Mouse (Mus musculus): ENCODE results near the gene Apoh. TPM values are rescaled to one million over a fixed set of nuclear protein-coding genes. Genes with fewer than 3 reads are reported as not detected.

Gene Apoh
- polyA plus RNA-seq, 1 experiment = 0.82 TPM

GRCm38 (mm10) chr11:108317878-108318277, 25.3 kb upstream of the Apoh start:
- DNase-seq = no peak
- no peak overlapping the region for H3K27ac ChIP-seq (ENCODE audit: insufficient read depth, low read length)
- no peak overlapping the region for H3K4me3 ChIP-seq (replicated peaks; ENCODE audit: insufficient read depth, low read depth, low read length)
- TF ChIP-seq CTCF (IDR thresholded peaks at IDR 0.05; ENCODE audit: borderline replicate concordance, insufficient read depth, low read depth, low read length) = no peak
- TF ChIP-seq POLR2A (IDR thresholded peaks at IDR 0.05; ENCODE audit: borderline replicate concordance, insufficient read depth, low read length) = no peak
- WGBS = 71% methylated on average over 6 of the region's 6 CpGs
- H3K4me1 ChIP-seq (ENCODE audit: control insufficient read depth, insufficient read depth, low read length) = no peaks in the 10 kb centered on the region
- H3K27me3 ChIP-seq (ENCODE audit: control insufficient read depth, insufficient read depth, low read length) = no peaks in the 10 kb centered on the region

- Histone ChIP-seq H3K27me3 (ENCODE audit: control insufficient read depth, insufficient read depth, low read length) (no peaks in the 10 kb centered on the region), H3K27ac (ENCODE audit: insufficient read depth, low read length) (no peak overlapping the region), H3K4me3 (replicated peaks; ENCODE audit: insufficient read depth, low read depth, low read length) (no peak overlapping the region), H3K4me1 (ENCODE audit: control insufficient read depth, insufficient read depth, low read length) (no peaks in the 10 kb centered on the region)
- no peak for TF ChIP-seq POLR2A (IDR thresholded peaks at IDR 0.05; ENCODE audit: borderline replicate concordance, insufficient read depth, low read length)
- no peak for TF ChIP-seq CTCF (IDR thresholded peaks at IDR 0.05; ENCODE audit: borderline replicate concordance, insufficient read depth, low read depth, low read length)
- WGBS = 89% methylated on average over 11 of the region's 11 CpGs
- no peak for DNase-seq
Measured at GRCm38 (mm10) chr11:108319162-108319561, 24.0 kb upstream of the Apoh start.

DNA sequence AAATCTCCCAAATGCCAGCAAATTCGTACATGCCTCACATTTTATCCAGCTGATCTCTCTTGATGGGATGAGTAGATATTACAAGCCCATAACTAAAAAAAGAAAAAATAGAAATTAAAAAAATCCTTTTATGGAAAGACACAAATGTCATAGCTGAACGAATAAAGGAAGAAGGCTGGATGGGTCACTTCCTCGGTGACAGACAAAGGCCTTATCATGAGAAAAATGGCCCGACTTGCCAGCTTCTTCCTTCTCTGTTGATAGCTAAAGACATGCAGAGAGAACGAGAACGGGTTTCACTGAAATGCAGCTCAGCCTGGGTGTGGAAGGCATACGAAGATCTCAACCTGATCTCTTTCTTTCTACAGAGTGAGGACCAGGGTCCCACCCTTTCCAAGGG, 22.6 kb upstream of the Apoh start:
- DNase-seq = no peak
- no peak overlapping the region for H3K27ac ChIP-seq (ENCODE audit: insufficient read depth, low read length)
- 88% methylated on average over 7 of the region's 7 CpGs for WGBS
- no peaks in the 10 kb centered on the region for H3K4me1 ChIP-seq (ENCODE audit: control insufficient read depth, insufficient read depth, low read length)
- no peak overlapping the region for H3K4me3 ChIP-seq (replicated peaks; ENCODE audit: insufficient read depth, low read depth, low read length)
- no peaks in the 10 kb centered on the region for H3K27me3 ChIP-seq (ENCODE audit: control insufficient read depth, insufficient read depth, low read length)
- TF ChIP-seq POLR2A (IDR thresholded peaks at IDR 0.05; ENCODE audit: borderline replicate concordance, insufficient read depth, low read length) = no peak
- TF ChIP-seq CTCF (IDR thresholded peaks at IDR 0.05; ENCODE audit: borderline replicate concordance, insufficient read depth, low read depth, low read length) = no peak

- no peaks in the 10 kb centered on the region for H3K27me3 ChIP-seq (ENCODE audit: control insufficient read depth, insufficient read depth, low read length)
Measured at GRCm38 (mm10) chr11:108322156-108322555, 21.0 kb upstream of the Apoh start.

GRCm38 (mm10) chr11:108325943-108326342, 17.2 kb upstream of the Apoh start:
- no peak for TF ChIP-seq CTCF (IDR thresholded peaks at IDR 0.05; ENCODE audit: borderline replicate concordance, insufficient read depth, low read depth, low read length)
- WGBS = 89% methylated on average over 8 of the region's 8 CpGs
- DNase-seq = no peak
- Histone ChIP-seq H3K4me3 (replicated peaks; ENCODE audit: insufficient read depth, low read depth, low read length) (no peak overlapping the region), H3K4me1 (ENCODE audit: control insufficient read depth, insufficient read depth, low read length) (no peaks in the 10 kb centered on the region), H3K27ac (ENCODE audit: insufficient read depth, low read length) (no peak overlapping the region), H3K27me3 (ENCODE audit: control insufficient read depth, insufficient read depth, low read length) (no peaks in the 10 kb centered on the region)

More at GRCm38 (mm10) chr11:108322156-108322555, 21.0 kb upstream of the Apoh start:
- no peak for DNase-seq
- 95% methylated on average over 2 of the region's 2 CpGs for WGBS
- Histone ChIP-seq H3K4me1 (ENCODE audit: control insufficient read depth, insufficient read depth, low read length) (no peaks in the 10 kb centered on the region), H3K4me3 (replicated peaks; ENCODE audit: insufficient read depth, low read depth, low read length) (no peak overlapping the region), H3K27ac (ENCODE audit: insufficient read depth, low read length) (no peak overlapping the region)
- TF ChIP-seq CTCF (IDR thresholded peaks at IDR 0.05; ENCODE audit: borderline replicate concordance, insufficient read depth, low read depth, low read length) (no peak), POLR2A (IDR thresholded peaks at IDR 0.05; ENCODE audit: borderline replicate concordance, insufficient read depth, low read length) (no peak)

DNA sequence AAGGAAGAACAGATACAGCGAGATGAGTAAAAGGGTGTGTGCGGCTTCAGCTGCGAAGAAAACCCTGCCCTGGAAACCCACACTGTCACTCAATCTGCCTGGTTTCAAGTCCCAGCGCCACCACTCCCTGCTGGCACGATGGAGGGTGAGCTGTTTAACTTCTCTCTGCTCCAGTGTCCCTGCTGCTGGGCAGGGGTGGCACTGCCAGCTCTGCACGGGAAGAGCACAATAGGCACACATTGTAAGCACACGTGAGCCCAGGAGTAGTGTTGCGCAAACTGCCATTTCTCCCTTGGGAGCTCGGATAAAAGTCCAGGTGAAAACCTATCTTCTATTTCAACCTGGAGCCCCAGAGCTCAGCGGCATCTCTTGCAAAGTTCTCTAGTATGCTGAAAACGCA, 12.3 kb upstream of the Apoh start:
- 74% methylated on average over 11 of the region's 11 CpGs for WGBS
- H3K4me1 ChIP-seq (ENCODE audit: control insufficient read depth, insufficient read depth, low read length) = no peaks in the 10 kb centered on the region
- H3K27me3 ChIP-seq (ENCODE audit: control insufficient read depth, insufficient read depth, low read length) = no peaks in the 10 kb centered on the region
- H3K4me3 ChIP-seq (replicated peaks; ENCODE audit: insufficient read depth, low read depth, low read length) = no peak overlapping the region
- no peak for DNase-seq
- TF ChIP-seq POLR2A (IDR thresholded peaks at IDR 0.05; ENCODE audit: borderline replicate concordance, insufficient read depth, low read length) (no peak), CTCF (IDR thresholded peaks at IDR 0.05; ENCODE audit: borderline replicate concordance, insufficient read depth, low read depth, low read length) (no peak)
- no peak overlapping the region for H3K27ac ChIP-seq (ENCODE audit: insufficient read depth, low read length)

DNA sequence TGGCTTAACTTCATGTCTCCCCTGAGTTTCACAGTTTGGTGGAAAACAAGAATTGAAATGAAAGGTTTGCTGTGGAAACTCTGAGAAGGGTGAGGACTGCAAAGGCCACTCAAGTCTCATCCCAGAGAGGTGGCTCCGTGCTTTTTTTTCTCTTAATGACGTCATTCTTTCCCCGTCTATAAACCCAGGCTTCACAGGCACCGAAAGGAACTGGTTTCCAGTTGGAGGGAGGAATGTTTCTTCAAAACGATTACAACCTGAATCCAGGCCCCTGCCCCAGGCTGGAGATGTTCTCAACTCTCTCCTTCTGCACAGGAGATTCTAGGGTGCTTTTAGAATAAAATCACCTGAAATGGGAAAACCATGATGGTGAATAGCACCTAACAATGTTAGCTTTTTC, 10.1 kb upstream of the Apoh start:
- no peak overlapping the region for H3K27ac ChIP-seq (ENCODE audit: insufficient read depth, low read length)
- H3K4me1 ChIP-seq (ENCODE audit: control insufficient read depth, insufficient read depth, low read length) = no peaks in the 10 kb centered on the region
- H3K4me3 ChIP-seq (replicated peaks; ENCODE audit: insufficient read depth, low read depth, low read length) = no peak overlapping the region
- 70% methylated on average over 5 of the region's 5 CpGs for WGBS
- TF ChIP-seq CTCF (IDR thresholded peaks at IDR 0.05; ENCODE audit: borderline replicate concordance, insufficient read depth, low read depth, low read length) (no peak), POLR2A (IDR thresholded peaks at IDR 0.05; ENCODE audit: borderline replicate concordance, insufficient read depth, low read length) (no peak)
- no peak for DNase-seq
- H3K27me3 ChIP-seq (ENCODE audit: control insufficient read depth, insufficient read depth, low read length) = no peaks in the 10 kb centered on the region

GRCm38 (mm10) chr11:108333583-108334379, 9.4 kb upstream of the Apoh start:
- Histone ChIP-seq H3K27ac (ENCODE audit: insufficient read depth, low read length) (no peak overlapping the region), H3K4me1 (ENCODE audit: control insufficient read depth, insufficient read depth, low read length) (no peaks in the 10 kb centered on the region), H3K27me3 (ENCODE audit: control insufficient read depth, insufficient read depth, low read length) (no peaks in the 10 kb centered on the region), H3K4me3 (replicated peaks; ENCODE audit: insufficient read depth, low read depth, low read length) (no peak overlapping the region)
- no peak for DNase-seq
- TF ChIP-seq POLR2A (IDR thresholded peaks at IDR 0.05; ENCODE audit: borderline replicate concordance, insufficient read depth, low read length) = no peak
- TF ChIP-seq CTCF (IDR thresholded peaks at IDR 0.05; ENCODE audit: borderline replicate concordance, insufficient read depth, low read depth, low read length) = no peak
- 66% methylated on average over 8 of the region's 8 CpGs for WGBS
